Mouse (Mus musculus) heart, embryonic 10.5 days (tissue): ENCODE measurements around the gene Il33. TPM values are rescaled to one million over a fixed set of nuclear protein-coding genes. Genes with fewer than 3 reads are reported as not detected.

Source experiments
- DNase-seq: peaks from one replicate; pipeline ENCODE4 v3.0.0-alpha.2; 2017; ENCODE audit warnings: low spot score
- H3K27ac ChIP-seq: fragments of 300-500 bp; sonication (generic); 2 replicates; pipeline ENCODE4 v1.5.1; 2016; ENCODE audit warnings: mild to moderate bottlenecking
- H3K27me3 ChIP-seq: fragments of 300-500 bp; sonication (generic); 2 replicates; pipeline ENCODE4 v1.6.1; 2016; ENCODE audit warnings: mild to moderate bottlenecking; ENCODE audit not compliant: poor library complexity, insufficient read depth, severe bottlenecking
- H3K36me3 ChIP-seq: fragments of 300-500 bp; sonication (generic); 2 replicates; pipeline ENCODE4 v1.6.1; 2016; ENCODE audit warnings: mild to moderate bottlenecking, moderate library complexity
- H3K4me1 ChIP-seq: fragments of 300-500 bp; sonication (generic); 2 replicates; pipeline ENCODE4 v1.6.1; 2016; ENCODE audit warnings: mild to moderate bottlenecking
- H3K4me3 ChIP-seq: fragments of 300-500 bp; sonication (generic); 2 replicates; pipeline ENCODE4 v1.5.1; 2016; ENCODE audit warnings: mild to moderate bottlenecking, moderate library complexity
- H3K9me3 ChIP-seq: fragments of 300-500 bp; sonication (generic); 2 replicates; pipeline ENCODE4 v1.6.1; 2016; ENCODE audit warnings: mild to moderate bottlenecking, moderate library complexity
- WGBS: fragments of 180-500 bp; shearing (Covaris S2); methylation state at CpG from one replicate; pipeline ENCODE4 v1.1.7; 2016; 5-methylcytosine and 5-hydroxymethylcytosine counted together
- polyA plus RNA-seq: library from polyadenylated mRNA; unstranded; fragments of >200 nt; fragmentation: Nextera tagmentation; extraction: Ambion mirVana; gene quantifications from 2 replicates; pipeline ENCODE4 v1.2.1, GENCODE M21; 2016

Il33 gene
- polyA plus RNA-seq, 1 experiment from 2014 or later: 1.1 TPM

- Histone ChIP-seq H3K27me3 (no peaks in the 10 kb centered on the region), H3K4me3 (no peak overlapping the region), H3K9me3 (no peaks in the 10 kb centered on the region; the same call in 1 of the 2 replicates), H3K36me3 (no peaks in the 10 kb centered on the region), H3K27ac (no peak overlapping the region), H3K4me1 (no peaks in the 10 kb centered on the region)
- DNase-seq: no peak
- 60% methylated on average over 2 of the region's 2 CpGs for WGBS
These were observed 53.9 kb downstream of the Il33 start for GRCm38 (mm10) chr19:29978847-29979246.

- WGBS: 76% methylated on average over 8 of the region's 8 CpGs
- H3K4me1 ChIP-seq: no peaks in the 10 kb centered on the region
These were observed 54.7 kb downstream of the Il33 start for GRCm38 (mm10) chr19:29979452-29980089.

GRCm38 (mm10) chr19:29984208-29985005, 59.5 kb downstream of the Il33 start:
- H3K9me3 ChIP-seq: no peaks in the 10 kb centered on the region
- peaks cover 5% of the 10 kb centered on the region; the same call in 1 of the 2 replicates for H3K27me3 ChIP-seq
- H3K36me3 ChIP-seq: no peaks in the 10 kb centered on the region
- no peaks in the 10 kb centered on the region for H3K4me1 ChIP-seq
- H3K27ac ChIP-seq: no peak overlapping the region
- 76% methylated on average over 16 of the region's 16 CpGs for WGBS
- no peak for DNase-seq
- no peak overlapping the region for H3K4me3 ChIP-seq

More at GRCm38 (mm10) chr19:29979452-29980089, 54.7 kb downstream of the Il33 start:
- no peak for DNase-seq
- H3K36me3 ChIP-seq: no peaks in the 10 kb centered on the region
- no peak overlapping the region for H3K4me3 ChIP-seq
- H3K27ac ChIP-seq: no peak overlapping the region
- peaks cover 1% of the 10 kb centered on the region; the same call in 1 of the 2 replicates for H3K27me3 ChIP-seq
- no peaks in the 10 kb centered on the region; the same call in 1 of the 2 replicates for H3K9me3 ChIP-seq

GRCm38 (mm10) chr19:29986464-29987091, 61.7 kb downstream of the Il33 start:
- WGBS: 70% methylated on average over 12 of the region's 12 CpGs
- no peak for DNase-seq
- no peak overlapping the region for H3K27ac ChIP-seq
- no peaks in the 10 kb centered on the region for H3K4me1 ChIP-seq
- no peak overlapping the region for H3K4me3 ChIP-seq
- H3K36me3 ChIP-seq: no peaks in the 10 kb centered on the region
- peaks cover 5% of the 10 kb centered on the region; the same call in 1 of the 2 replicates for H3K27me3 ChIP-seq
- H3K9me3 ChIP-seq: no peaks in the 10 kb centered on the region

GRCm38 (mm10) chr19:30000406-30001365, 75.8 kb downstream of the Il33 start:
- no peaks in the 10 kb centered on the region for H3K36me3 ChIP-seq
- no peaks in the 10 kb centered on the region for H3K27me3 ChIP-seq
- H3K9me3 ChIP-seq: no peaks in the 10 kb centered on the region
- no peak for DNase-seq
- WGBS: 65% methylated on average over 12 of the region's 12 CpGs
- peaks cover 6% of the 10 kb centered on the region for H3K4me1 ChIP-seq
- no peak overlapping the region for H3K4me3 ChIP-seq
- H3K27ac ChIP-seq: no peak overlapping the region

GRCm38 (mm10) chr19:30001550-30001949, 76.6 kb downstream of the Il33 start:
- Histone ChIP-seq H3K4me3 (no peak overlapping the region), H3K27me3 (no peaks in the 10 kb centered on the region), H3K9me3 (no peaks in the 10 kb centered on the region), H3K4me1 (peaks cover 6% of the 10 kb centered on the region), H3K36me3 (no peaks in the 10 kb centered on the region), H3K27ac (no peak overlapping the region)
- no peak for DNase-seq
- WGBS: 81% methylated on average over 6 of the region's 6 CpGs

GRCm38 (mm10) chr19:30003621-30004020, 78.7 kb downstream of the Il33 start, which contains the start of gene Trpd52l3:
Gene Trpd52l3 (plus strand): TSS chr19:30003790.
- H3K4me3 ChIP-seq: no peak within 1 kb of the TSS
- H3K36me3 ChIP-seq: no peaks in the 10 kb centered on the region
- no peaks in the 10 kb centered on the region for H3K9me3 ChIP-seq
- 85% methylated on average over 9 of the region's 9 CpGs for WGBS
- H3K27ac ChIP-seq: no peak within 1 kb of the TSS
- DNase-seq: no peak
- H3K27me3 ChIP-seq: no peaks in the 10 kb centered on the region
- peaks cover 6% of the 10 kb centered on the region for H3K4me1 ChIP-seq

- Histone ChIP-seq H3K27me3 (no peaks in the 10 kb centered on the region), H3K9me3 (no peaks in the 10 kb centered on the region), H3K4me3 (no peak overlapping the region), H3K27ac (no peak overlapping the region), H3K36me3 (no peaks in the 10 kb centered on the region), H3K4me1 (no peaks in the 10 kb centered on the region)
- WGBS: 62% methylated on average over 3 of the region's 3 CpGs
- no peak for DNase-seq
These were observed 81.5 kb downstream of the Il33 start for GRCm38 (mm10) chr19:30006371-30006770.

Other genes starting within 250 kb of the Il33 start
- 0.15 and 0.32 TPM in 2 replicates for gene Mlana, start 227.3 kb upstream of the Il33 start, polyA plus RNA-seq
- 2.9 and 4.2 TPM in 2 replicates for gene 9930021J03Rik, start 119.1 kb upstream of the Il33 start, polyA plus RNA-seq
- 16.2 and 19.7 TPM in 2 replicates for gene Ranbp6, start 112.1 kb upstream of the Il33 start, polyA plus RNA-seq
- gene Trpd52l3, start 78.7 kb downstream of the Il33 start, polyA plus RNA-seq: not detected in 2 replicates
- gene Uhrf2, start 105.4 kb downstream of the Il33 start, polyA plus RNA-seq: 56.6 and 65.2 TPM in 2 replicates